Mouse (Mus musculus): Measurements from ENCODE around the gene Zfp362.

DNA sequence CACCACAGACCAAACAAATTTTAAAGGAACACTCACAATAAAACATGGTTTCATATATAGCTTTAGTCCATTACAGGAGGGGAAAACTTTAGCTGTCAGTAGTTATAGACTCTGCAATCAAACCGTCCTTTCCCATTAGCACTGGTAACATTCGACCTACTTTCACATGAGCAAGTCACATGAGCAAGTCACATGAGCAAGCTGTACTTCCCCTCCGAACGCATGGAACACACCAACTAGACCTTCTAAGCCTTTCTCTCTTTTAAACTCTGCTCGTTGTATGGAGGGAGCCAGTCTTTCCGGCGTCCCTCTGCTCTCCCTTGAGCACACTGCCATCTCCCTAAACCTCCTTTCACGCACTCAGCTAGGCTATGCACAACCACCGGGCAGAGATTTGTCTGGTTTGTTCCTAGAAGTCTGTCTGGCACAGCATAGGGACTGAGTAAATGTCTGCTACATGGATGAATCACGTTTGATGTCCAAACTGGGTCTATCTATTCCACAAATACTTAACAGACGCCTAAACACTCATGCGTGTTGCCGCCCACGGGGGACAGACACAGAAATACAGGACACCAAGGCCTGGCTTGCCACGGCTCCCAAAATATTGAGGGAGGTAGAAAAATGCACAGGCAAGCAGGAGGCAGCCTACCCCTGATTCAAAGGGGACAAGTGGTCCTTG is 20.8 kb downstream of the Zfp362 start:
- TF ChIP-seq CTCF (IDR thresholded peaks at IDR 0.05; ENCODE audit: control insufficient read depth, insufficient read depth, insufficient read length): no peak
- no peak for TF ChIP-seq MAX (IDR thresholded peaks at IDR 0.05)

All from C2C12 (cell line).